Mouse (Mus musculus) C2C12 (cell line): ENCODE data around the gene Slc39a11. TPM values are rescaled to one million over a fixed set of nuclear protein-coding genes. Genes with fewer than 3 reads are reported as not detected.

Source experiments
- H3K27me3 ChIP-seq: one replicate; pipeline ENCODE4 v1.6.1; 2011; ENCODE audit not compliant: control insufficient read depth, insufficient read depth, insufficient read length
- H3K36me3 ChIP-seq: one replicate; pipeline ENCODE4 v1.6.1; 2011; ENCODE audit not compliant: control insufficient read depth, insufficient read depth
- H3K4me3 ChIP-seq: one replicate; pipeline ENCODE4 v1.5.1; 2011; ENCODE audit warnings: mild to moderate bottlenecking, control low read depth; ENCODE audit not compliant: poor library complexity, insufficient read depth, severe bottlenecking
- H3K79me2 ChIP-seq: one replicate; pipeline ENCODE4 v1.6.1; 2011; ENCODE audit not compliant: control insufficient read depth, insufficient read depth
- H3K79me3 ChIP-seq: one replicate; pipeline ENCODE4 v1.6.1; 2011; ENCODE audit warnings: low read depth, control low read depth
- H3ac ChIP-seq: one replicate; pipeline ENCODE3; 2011; ENCODE audit warnings: low read depth; ENCODE audit not compliant: control insufficient read depth, insufficient read length
- CEBPB ChIP-seq: IDR thresholded peaks from one replicate; pipeline ENCODE4 v1.6.1; 2011; ENCODE audit warnings: low read depth, mild to moderate bottlenecking, control low read depth, moderate library complexity
- CTCF ChIP-seq: IDR thresholded peaks from one replicate; pipeline ENCODE4 v1.5.1; 2011; ENCODE audit not compliant: control insufficient read depth, insufficient read depth, insufficient read length
- FOSL1 ChIP-seq: IDR thresholded peaks from one replicate; pipeline ENCODE4 v1.8.0; 2011; ENCODE audit warnings: mild to moderate bottlenecking, low read length; ENCODE audit not compliant: poor library complexity, insufficient read depth, severe bottlenecking
- MAX ChIP-seq: IDR thresholded peaks from one replicate; pipeline ENCODE4 v1.6.1; 2011; ENCODE audit warnings: mild to moderate bottlenecking, control low read depth
- MYOD1 ChIP-seq: IDR thresholded peaks from one replicate; pipeline ENCODE4 v1.6.1; 2011; ENCODE audit warnings: low read depth; ENCODE audit not compliant: control insufficient read depth, insufficient read length
- MYOG ChIP-seq: IDR thresholded peaks from one replicate; pipeline ENCODE4 v1.6.1; 2011; ENCODE audit not compliant: control insufficient read depth, insufficient read length; ENCODE audit errors: extremely low read depth
- USF1 ChIP-seq: IDR thresholded peaks from one replicate; pipeline ENCODE4 v1.6.1; 2011; ENCODE audit warnings: low read depth, mild to moderate bottlenecking, control low read depth, moderate library complexity
- polyA plus RNA-seq: library from polyadenylated mRNA; unstranded; fragments of >200 nt; fragmentation: generic; extraction: Trizol; gene quantifications from one replicate; pipeline ENCODE4 v1.2.1, GENCODE M21; 2012; ENCODE audit warnings: missing spikeins

The Slc39a11 gene
- polyA plus RNA-seq, 1 experiment = 10.0 TPM

DNA sequence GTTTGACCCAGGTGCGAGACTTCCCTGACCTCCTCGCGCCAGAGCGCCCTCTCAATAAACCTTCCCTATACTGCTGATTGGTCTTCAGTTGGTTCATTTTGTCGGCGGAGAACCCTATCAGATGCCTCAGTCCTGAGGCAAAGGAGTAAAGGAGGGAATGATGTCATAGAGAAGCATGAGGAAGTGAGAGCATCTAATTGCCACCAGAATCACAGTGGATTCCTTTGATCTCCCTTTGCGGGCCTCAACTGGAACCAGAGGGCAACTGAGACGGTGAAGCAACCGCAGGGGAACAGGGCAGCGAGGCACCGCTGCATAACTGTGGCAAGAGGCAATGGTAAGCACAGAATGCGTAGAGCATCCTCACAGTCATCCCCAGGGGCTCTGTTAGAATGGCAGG, 11.2 kb downstream of the Slc39a11 start:
- Histone ChIP-seq H3K79me3 (no peaks in the 10 kb centered on the region), H3K27me3 (no peaks in the 10 kb centered on the region), H3ac (no peak overlapping the region), H3K36me3 (no peaks in the 10 kb centered on the region), H3K4me3 (no peak overlapping the region), H3K79me2 (no peaks in the 10 kb centered on the region)
- TF ChIP-seq MYOG = no peak
- no peak for TF ChIP-seq FOSL1
- no peak for TF ChIP-seq CTCF
- TF ChIP-seq MYOD1 = no peak
- no peak for TF ChIP-seq USF1
- no peak for TF ChIP-seq MAX
- no peak for TF ChIP-seq CEBPB

DNA sequence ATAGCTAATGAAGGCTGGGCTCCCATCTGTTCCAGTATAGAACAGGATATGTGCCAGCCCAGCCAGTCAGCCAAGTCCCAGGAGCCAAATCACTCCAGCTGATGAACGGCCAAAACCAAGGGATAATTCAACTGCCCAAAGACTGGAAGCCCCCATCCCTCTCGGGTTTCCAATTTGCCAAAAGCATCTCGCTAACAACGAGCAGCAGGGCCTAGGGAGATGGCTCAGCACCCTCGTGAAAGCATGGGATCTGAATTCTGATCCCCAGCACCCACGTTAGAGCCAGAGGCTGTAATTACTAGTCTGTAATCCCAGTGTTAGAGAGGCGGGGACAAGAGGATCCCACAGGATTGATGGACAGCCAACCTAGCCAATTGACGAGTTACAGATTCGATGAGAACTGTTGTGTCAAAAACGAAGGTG, 15.2 kb downstream of the Slc39a11 start:
- TF ChIP-seq USF1 (no peak), MAX (no peak), MYOD1 (no peak), CEBPB (no peak), FOSL1 (no peak), CTCF (no peak), MYOG (no peak)
- no peak overlapping the region for H3ac ChIP-seq
- no peaks in the 10 kb centered on the region for H3K79me2 ChIP-seq
- no peaks in the 10 kb centered on the region for H3K36me3 ChIP-seq
- no peaks in the 10 kb centered on the region for H3K27me3 ChIP-seq
- H3K4me3 ChIP-seq = no peak overlapping the region
- no peaks in the 10 kb centered on the region for H3K79me3 ChIP-seq

DNA sequence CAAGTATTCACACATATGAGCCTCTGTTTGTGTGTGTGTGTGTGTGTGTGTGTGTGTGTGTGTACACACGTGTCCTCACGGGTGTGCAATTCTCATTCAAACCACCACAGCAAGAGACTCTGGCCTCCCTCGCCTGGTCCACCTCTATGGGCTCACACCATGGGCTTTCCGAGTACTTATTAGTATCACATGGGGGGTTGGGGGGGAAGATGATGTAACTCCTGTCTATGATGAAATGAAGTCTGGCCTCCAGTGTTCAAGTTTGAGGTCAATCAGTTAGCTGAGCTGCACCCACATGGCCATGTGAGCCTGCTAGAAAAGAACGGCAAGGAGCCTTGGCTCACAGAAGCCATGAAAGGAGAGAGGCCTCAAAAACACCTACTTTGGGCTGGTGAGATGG, 16.5 kb downstream of the Slc39a11 start:
- Histone ChIP-seq H3K27me3 (no peaks in the 10 kb centered on the region), H3K79me3 (no peaks in the 10 kb centered on the region), H3K79me2 (no peaks in the 10 kb centered on the region), H3K36me3 (no peaks in the 10 kb centered on the region), H3ac (no peak overlapping the region), H3K4me3 (no peak overlapping the region)
- TF ChIP-seq MYOD1 (no peak), USF1 (no peak), MAX (no peak), FOSL1 (no peak), MYOG (no peak)

DNA sequence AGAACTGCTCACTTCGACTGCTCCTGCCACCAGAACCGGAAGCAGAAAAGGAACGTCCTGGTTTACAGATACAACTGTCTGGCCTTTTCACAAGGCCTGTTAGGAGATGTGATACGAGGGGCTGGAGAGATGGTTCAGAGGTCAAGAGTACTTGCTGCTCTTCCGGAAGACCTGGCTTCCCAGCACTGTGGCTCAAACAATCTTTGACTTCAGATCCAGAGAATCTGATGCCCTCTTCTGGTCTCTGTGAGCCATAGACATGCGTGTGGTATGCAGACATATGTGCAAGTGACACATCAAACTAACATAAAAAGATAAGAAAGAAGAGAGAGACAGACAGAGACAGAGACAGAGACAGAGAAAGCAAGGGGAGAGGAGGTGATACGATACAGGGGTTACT, 17.6 kb downstream of the Slc39a11 start:
- no peak overlapping the region for H3ac ChIP-seq
- H3K4me3 ChIP-seq = no peak overlapping the region
- no peak for TF ChIP-seq FOSL1
- TF ChIP-seq CTCF = no peak
- TF ChIP-seq CEBPB = no peak
- TF ChIP-seq MYOG = no peak
- no peak for TF ChIP-seq MYOD1
- no peak for TF ChIP-seq MAX
- no peak for TF ChIP-seq USF1
- no peaks in the 10 kb centered on the region for H3K36me3 ChIP-seq
- no peaks in the 10 kb centered on the region for H3K27me3 ChIP-seq
- no peaks in the 10 kb centered on the region for H3K79me3 ChIP-seq
- no peaks in the 10 kb centered on the region for H3K79me2 ChIP-seq

DNA sequence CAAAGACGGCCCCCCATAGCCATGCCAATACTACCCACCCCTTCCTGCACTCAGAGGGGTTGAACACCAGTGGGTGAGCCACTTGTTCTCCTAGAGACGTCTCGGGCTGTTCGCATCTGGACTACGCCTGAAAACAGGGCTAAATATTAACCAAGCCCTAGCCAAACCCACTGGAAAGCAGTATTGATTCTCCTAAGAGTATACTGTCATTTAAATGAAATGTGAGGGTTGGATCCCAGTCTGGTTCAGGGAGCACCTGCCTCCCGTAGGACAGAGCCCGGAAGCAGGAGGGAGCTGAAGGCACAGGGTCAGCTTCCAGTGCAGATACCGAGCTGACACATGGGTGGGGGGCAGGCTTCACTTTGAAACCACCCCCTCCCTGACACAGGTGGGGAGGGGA, 18.0 kb downstream of the Slc39a11 start:
- Histone ChIP-seq H3K79me3 (no peaks in the 10 kb centered on the region), H3K79me2 (no peaks in the 10 kb centered on the region), H3K4me3 (no peak overlapping the region), H3K36me3 (no peaks in the 10 kb centered on the region), H3K27me3 (no peaks in the 10 kb centered on the region), H3ac (no peak overlapping the region)
- TF ChIP-seq MYOG (no peak), FOSL1 (no peak), MYOD1 (no peak), CTCF (no peak), MAX (no peak), CEBPB (no peak)

DNA sequence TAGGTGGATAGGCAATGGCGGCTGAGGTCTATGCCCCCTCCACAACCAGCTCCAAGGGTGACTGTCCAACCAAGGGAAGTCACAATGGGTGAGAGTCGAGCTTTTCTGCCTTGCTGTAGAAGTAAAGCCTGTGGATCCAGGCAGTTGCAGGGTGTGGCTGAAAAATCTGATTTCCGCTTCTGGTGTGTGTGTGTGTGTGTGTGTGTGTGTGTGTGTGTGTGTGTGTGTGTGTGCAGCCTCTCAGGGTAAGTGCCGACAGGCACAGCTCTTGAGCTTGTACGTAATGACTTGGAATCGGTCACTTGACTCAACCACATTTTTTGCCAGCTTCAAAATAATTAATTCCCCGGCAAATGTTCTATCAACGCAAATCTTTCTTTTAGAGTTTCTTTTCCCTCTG, 18.6 kb downstream of the Slc39a11 start:
- Histone ChIP-seq H3K79me2 (no peaks in the 10 kb centered on the region), H3ac (no peak overlapping the region), H3K27me3 (no peaks in the 10 kb centered on the region), H3K36me3 (no peaks in the 10 kb centered on the region), H3K4me3 (no peak overlapping the region), H3K79me3 (no peaks in the 10 kb centered on the region)
- no peak for TF ChIP-seq MAX
- TF ChIP-seq MYOG = no peak
- no peak for TF ChIP-seq MYOD1
- no peak for TF ChIP-seq CEBPB
- no peak for TF ChIP-seq USF1
- TF ChIP-seq FOSL1 = no peak
- TF ChIP-seq CTCF = no peak
